Mouse (Mus musculus): Measurements from ENCODE around the gene Mc1r.
"Not testable (repeated sequence)": the region's sequence is repeated elsewhere in the genome, so short reads cannot be mapped to it uniquely, and the experiment has no call there.

Gene Mc1r

DNA sequence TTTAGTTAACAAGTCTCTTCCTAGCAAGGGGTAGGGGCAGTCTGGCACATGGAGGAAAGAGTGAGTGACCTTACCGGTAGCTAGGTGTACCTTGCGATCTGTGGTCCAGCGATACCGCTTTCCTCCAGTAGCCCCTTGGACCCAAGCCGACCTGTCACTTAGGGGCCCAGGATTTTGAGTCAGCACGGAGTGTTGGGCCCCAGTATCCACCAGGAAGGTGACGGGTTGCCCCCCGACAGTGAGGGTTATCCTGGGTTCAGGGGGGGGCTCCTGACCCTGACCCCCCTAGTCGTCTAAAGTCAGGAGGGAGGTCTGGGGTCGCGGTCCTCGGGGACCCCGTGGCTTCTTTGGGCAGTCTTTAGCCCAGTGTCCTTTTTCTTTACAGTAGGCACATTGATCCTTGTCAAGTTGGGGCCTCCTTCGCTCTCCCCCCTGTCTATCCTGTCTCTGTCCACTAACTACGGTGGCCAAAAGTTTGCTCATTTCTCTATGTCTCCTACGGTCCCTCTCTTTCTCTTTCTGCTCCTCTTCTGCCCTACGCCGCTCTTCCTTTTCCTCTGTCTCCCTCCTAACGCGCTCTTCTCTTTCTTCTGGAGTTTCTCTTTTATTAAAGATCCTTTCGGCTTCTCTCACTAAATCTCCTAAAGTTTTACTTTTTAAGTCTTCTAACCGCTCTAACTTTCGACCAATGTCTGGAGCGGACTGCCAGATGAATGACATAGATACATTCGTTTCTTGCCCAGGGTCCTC, 24.9 kb downstream of the Mc1r start:
- peak; percentile 14 for DNase-seq

DNA sequence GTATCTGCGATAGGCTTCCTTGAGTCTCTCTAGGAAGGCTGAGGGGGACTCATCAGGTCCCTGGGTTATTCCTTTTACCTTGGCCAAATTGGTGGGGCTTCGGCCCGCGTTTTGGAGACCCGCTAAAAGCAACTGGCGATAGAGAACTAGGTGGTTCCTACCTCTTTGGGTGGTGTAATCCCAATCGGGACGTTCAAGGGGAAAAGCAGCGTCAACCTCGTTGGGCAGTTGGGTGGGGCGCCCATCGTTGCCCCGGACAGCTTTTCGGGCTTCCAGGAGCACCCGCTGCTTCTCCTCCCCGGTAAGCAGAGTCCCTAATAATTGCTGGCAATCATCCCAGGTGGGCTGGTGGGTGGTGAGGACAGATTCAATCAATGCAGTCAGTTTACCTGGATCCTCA, 25.5 kb downstream of the Mc1r start:
- DNase-seq, result peak; percentile 26

DNA sequence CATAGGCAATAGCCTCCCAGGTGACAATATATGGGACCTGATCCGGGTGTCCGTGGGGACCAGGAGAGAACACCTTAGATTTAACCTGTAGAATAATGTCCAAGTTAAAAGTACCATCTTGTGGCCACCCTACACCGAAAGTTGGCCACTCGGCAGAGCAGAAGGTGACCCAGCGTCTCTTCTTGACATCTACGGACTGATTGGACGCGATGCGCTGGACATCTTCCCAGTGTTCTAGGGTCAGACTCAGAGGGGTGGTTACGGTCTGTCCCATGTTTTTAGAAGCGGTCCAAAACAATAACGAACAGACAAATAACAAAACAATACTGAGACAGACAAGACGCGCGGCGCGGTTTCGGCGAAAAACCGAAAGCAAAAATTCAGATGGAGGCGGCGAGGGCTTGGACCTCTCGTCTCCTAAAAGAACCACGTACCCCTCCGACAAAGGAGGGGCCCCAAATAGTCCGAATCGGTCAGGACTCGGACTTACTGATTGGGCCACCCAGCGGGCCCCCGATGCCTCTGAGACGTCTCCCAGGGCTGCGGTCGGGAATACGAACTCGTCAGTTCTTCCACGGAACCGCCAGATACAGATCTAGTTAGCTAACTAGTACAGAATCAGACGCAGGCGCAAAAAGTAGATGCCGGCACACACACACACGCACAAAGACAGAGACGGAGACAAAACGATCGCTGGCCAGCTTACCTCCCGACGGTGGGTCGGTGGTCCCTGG, 26.5 kb downstream of the Mc1r start:
- peak; percentile 23 for DNase-seq

DNA sequence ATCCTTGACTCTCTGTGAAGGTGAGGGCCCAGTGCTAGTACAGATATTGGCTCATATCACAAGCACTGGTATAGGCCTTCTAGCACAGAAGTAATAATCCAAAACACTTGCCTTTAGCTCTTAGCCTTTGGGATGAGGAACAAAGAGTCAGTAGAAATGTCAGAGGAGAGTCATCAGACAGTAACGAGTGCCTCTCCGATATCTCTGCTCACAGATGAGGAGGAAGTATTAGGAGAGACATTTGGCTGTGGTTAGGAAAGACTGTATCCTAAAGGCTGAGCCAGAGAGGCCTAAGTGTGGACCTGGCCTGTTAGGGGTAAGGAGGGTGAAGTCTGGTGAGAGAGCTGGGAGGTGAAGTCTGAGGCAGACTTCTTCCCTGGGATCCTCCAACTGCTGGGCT, 34.9 kb downstream of the Mc1r start:
- DNase-seq, result no peak

DNA sequence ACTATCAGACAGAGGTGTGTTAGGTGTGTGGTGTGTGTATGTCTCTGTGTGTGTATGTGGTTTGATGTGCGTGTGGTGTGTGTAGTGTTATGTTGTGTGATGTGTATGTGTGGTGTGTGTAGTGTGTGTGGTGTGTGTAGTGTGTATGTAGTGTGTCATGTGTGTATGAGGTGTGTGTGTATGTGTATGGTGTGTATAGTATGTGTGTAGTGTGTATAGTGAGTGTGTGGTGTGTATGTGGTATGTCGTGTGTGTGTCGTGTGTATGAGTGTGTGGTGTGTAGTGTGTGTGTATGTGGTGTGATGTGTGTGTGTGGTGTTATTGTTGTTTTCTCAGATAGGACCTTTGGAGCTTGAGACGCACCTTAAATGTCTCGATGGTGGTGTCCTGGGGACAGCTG, 35.4 kb downstream of the Mc1r start:
- no peak for DNase-seq

DNA sequence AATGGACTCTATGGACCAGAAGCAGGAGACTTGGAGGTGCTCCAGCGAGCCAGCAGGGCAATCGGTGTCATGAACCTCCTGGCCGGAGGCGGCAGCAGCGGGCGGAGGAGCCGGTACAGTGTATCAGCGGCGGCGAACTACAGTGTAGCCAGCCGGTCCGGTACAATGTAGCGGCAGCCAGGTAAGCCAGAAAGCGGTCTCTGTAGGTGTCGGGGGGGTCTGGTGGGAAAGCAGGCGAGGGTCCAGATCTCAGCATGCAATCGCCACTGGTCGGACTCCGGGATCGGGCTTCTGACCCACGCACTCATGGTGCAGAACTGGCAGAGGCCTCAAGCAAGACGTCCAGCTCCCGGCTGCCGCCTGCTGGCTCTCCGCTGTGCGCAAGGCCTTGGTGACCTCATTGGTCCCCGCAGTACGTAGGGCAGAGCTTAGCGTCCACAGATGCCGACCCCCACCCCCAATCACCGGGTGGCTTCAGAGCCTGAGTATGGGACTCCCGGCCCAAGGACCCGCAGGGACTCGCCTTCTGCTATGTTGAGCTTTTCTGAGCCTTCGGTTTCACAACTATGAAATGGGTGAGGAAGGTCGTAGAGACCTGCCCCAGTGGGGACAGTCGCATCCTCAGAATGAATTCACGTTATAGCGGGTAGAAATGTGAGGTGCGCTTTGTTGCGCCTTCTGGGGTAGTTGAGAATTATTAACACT, 36.1 kb downstream of the Mc1r start:
- DNase-seq, result peak; percentile 95

DNA sequence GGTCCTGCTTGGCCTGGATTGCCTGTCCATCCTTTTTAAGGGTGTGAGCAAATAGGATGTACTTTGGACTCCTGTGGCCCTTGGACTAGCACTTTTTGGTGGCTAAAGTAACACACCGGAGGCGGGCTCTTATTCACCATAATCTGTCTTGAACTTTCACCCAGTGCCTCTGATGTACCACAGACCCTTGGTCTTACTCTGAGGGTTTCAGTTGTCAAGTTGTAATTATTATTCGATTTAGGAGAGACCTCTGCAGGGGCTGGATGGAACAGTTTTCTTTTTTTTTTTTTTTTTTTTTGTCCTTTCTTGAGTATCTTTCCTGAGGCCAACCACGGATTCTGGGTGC, 36.6 kb downstream of the Mc1r start:
- DNase-seq, result no peak

DNA sequence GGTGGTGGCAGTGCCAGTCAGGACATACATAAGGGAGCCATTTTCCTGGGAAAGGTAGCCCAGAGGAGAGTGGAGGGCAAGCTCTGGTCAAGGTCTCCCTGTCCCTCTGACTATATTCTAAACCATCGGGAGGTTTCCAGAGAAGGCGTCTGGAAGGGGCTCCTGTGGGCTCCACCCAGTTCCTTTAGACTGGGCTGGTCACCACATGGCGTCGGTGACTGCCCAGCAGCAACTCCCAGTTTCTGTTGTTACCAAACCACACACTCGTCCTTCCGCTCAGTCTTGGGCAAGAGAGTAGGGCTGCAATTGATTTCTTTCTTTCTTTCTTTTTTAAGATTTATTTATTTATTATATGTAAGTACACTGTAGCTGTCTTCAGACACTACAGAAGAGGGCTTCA, 37.2 kb downstream of the Mc1r start:
- no peak for DNase-seq

DNA sequence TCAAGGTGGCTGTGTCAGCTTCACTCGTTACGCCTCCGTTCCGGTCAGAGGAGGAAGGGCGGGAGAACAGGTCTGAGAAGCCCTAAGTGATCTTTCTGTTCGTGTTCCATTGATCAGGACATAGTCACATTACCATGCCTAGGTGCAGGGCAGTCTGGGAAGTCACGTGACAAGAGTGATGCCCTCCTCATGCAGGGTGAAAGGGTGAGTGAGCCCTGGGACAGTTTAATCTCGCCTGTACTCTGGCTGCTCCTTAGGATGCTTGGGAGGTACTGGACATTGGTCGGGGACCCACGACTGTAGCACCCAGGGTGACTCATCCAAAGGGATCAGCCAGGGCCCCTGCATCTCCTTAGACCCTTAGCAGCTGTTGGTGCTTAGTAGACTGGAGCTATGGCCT, 39.1 kb downstream of the Mc1r start:
- no peak for DNase-seq

DNA sequence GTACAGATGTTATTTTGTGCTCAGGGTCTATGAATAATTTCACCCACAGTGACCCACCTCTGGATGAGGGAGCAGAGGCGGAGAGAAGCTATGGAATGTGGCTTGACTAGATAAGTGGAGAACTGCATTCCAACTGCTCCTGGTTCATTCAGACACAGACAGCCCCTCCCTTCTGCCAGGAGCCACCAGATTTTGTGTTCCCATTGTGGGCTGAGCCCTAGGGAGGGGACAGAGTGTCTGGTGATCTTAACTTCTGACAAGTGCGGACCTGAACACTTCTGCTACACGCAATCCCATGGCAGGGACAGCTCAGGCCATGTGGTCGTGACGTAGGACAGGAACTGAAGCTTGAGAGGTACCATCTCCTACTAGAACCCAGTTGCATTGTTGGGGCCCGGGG, 39.9 kb downstream of the Mc1r start:
- no peak for DNase-seq

DNA sequence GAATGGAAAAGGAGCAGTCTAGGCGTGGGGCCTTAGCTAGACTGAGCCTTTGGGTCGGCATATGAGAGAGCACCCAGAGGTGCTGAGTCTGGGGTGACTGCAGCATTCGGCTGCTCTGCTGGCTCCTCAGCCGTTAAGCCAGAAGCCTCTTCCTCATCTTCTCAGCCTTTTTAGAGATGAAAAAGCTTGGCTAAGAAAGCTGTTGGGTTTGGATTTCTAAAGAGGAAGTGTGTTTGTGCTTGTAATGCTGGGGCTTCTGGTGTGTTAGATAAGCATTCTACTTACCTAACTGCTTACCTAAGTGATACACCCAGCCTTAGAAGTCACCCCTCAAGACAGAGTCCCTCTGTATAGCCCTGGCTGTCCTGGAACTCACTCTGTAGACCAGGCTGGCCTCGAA, 43.9 kb downstream of the Mc1r start:
- no peak for DNase-seq

DNA sequence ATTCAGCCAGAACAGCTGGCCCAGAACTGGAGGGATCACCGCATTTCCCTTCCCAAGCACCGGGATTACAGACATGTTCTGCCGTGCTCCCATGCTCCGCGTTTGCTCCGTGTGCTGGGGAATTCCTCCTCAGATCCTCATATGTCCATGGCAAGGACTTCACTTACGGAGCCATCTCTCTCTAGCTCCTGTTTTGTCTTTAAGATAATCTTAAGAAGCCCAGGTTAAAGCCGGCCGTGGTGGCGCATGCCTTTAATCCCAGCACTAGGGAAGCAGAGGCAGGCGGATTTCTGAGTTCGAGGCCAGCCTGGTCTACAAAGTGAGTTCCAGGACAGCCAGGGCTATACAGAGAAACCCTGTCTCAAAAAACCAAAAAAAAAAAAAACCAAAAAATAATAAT, 44.8 kb downstream of the Mc1r start:
- DNase-seq, result not testable (repeated sequence)

DNA sequence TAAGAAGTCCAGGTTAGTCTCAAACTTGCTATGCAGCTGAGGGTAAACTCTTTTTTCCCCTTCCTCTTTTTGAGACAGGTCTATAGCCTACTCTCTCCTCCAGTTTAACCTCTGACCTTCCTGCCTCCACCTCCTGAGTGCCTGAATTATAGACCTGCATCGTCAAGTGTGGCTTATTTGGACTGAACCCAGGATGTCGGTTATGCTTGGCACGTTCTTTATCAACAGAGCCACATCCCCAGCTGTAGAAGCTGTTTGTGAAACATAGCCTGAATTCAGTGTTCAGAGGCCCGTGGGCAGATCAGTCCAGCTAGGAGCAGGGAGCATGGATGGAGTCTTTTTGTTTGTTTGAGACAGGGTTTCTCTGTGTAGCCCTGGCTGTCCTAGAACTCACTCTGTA, 45.2 kb downstream of the Mc1r start:
- no peak for DNase-seq

DNA sequence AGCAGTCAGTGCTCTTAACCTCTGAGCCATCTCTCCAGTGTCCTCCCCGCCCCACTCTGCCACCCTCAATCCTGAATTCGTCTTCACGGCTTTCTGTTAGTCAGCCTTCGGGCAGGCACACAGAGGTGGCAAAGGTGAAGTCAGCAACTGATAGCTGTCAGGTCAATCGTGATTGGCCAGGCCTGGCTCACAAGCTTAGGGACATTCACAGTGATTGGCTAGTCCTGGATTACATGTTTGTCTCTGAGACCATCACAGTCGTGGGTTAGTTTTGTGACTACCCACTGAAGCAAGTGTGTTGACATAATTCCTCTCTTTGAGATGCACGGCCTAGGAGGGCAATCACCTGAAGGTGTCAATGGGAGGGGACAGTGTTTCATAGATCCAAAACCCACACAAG, 46.4 kb downstream of the Mc1r start:
- DNase-seq, result no peak

DNA sequence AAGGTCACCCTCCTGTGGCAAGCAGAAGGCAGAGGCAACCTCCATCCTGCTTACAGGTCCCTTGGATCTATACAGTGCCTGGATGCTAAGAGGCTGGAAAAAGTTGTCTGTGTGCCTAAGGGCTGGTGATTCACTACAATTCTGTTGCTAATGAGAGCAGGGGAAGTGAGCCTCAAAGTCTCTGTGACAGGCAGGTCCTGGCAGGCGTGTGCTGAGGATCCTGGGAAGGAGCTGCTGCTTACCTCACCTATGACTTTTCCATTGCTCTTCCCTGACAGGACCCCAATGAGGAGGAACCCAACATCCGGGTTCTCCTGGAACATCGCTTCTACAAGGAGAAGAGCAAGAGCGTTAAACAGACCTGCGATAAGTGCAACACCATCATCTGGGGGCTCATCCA, 47.0 kb downstream of the Mc1r start:
- DNase-seq, result no peak

DNA sequence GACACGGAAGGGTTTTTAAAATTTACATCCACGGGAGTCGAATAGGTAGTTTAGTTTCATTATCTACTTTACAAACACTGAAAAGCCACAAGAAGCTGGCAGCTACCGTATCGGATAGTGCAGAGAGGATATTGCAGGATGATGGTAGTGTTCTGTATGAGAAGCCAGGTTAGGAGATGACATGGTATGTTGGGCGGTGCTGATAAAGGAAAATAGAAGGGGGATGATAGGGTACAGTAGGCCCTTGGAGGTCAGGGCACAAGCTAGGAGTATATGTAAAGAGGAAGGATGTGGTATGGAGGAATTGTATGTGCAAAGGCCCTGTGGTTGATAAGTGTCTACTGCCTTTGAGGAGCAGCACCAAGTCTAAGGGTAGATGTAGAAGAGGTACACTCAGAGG, 47.7 kb downstream of the Mc1r start:
- DNase-seq, result no peak
